Mouse (Mus musculus): Measurements from ENCODE around the gene Aldh2. TPM values are rescaled to one million over a fixed set of nuclear protein-coding genes. Genes with fewer than 3 reads are reported as not detected.
"Not testable (repeated sequence)": the region's sequence is repeated elsewhere in the genome, so short reads cannot be mapped to it uniquely, and the experiment has no call there.

The Aldh2 gene
- total RNA-seq (2014; rRNA removed): 1,488 and 1,502 TPM in 2 replicates
- 3,750 and 4,351 TPM in 2 replicates for polyA plus RNA-seq (2012; rRNA removed)

- peak; percentile 85 for DNase-seq (ENCODE audit: extremely low read depth, low read depth, low spot score)
- Histone ChIP-seq H3K36me3 (ENCODE audit: control insufficient read depth, insufficient read depth, low read length) (peaks cover 4% of the 10 kb centered on the region), H3K9ac (ENCODE audit: low read depth, low read length) (peak within 1 kb of the TSS; percentile 97), H3K27me3 (ENCODE audit: control insufficient read depth, insufficient read depth, low read length) (no peaks in the 10 kb centered on the region), H3K4me1 (ENCODE audit: control insufficient read depth, insufficient read depth, low read length) (peaks cover 20% of the 10 kb centered on the region), H3K4me3 (ENCODE audit: insufficient read depth, low read depth, low read length) (peak within 1 kb of the TSS; percentile 81), H3K79me2 (ENCODE audit: control insufficient read depth, insufficient read depth, low read length) (peaks cover 18% of the 10 kb centered on the region), H3K27ac (replicated peaks; ENCODE audit: insufficient read depth, low read depth, low read length) (peak within 1 kb of the TSS; percentile 98)
- no peak for TF ChIP-seq CTCF (IDR thresholded peaks at IDR 0.05; ENCODE audit: low read depth, low read length)
- TF ChIP-seq POLR2A (IDR thresholded peaks at IDR 0.05; ENCODE audit: extremely low read depth, insufficient read depth, low read length): peak; percentile 94
- WGBS: 3% methylated on average over 47 of the region's 47 CpGs
Measured at GRCm38 (mm10) chr5:121593451-121594401, at the start of gene Aldh2. Aldh2 (minus strand) TSS chr5:121593824.

GRCm38 (mm10) chr5:121639601-121640000 lies 46.0 kb upstream of the Aldh2 start:
- Histone ChIP-seq H3K79me2 (ENCODE audit: control insufficient read depth, insufficient read depth, low read length) (no peaks in the 10 kb centered on the region), H3K4me1 (ENCODE audit: control insufficient read depth, insufficient read depth, low read length) (no peaks in the 10 kb centered on the region), H3K9ac (ENCODE audit: low read depth, low read length) (no peak overlapping the region), H3K36me3 (ENCODE audit: control insufficient read depth, insufficient read depth, low read length) (no peaks in the 10 kb centered on the region), H3K27me3 (ENCODE audit: control insufficient read depth, insufficient read depth, low read length) (no peaks in the 10 kb centered on the region), H3K4me3 (ENCODE audit: insufficient read depth, low read depth, low read length) (no peak overlapping the region), H3K27ac (replicated peaks; ENCODE audit: insufficient read depth, low read depth, low read length) (no peak overlapping the region)
- peak; percentile 63 for DNase-seq (ENCODE audit: extremely low read depth, low read depth, low spot score)
- TF ChIP-seq CTCF (IDR thresholded peaks at IDR 0.05; ENCODE audit: low read depth, low read length) (no peak), POLR2A (IDR thresholded peaks at IDR 0.05; ENCODE audit: extremely low read depth, insufficient read depth, low read length) (no peak)
- 68% methylated on average over 9 of the region's 9 CpGs for WGBS

- H3K27ac ChIP-seq (replicated peaks; ENCODE audit: insufficient read depth, low read depth, low read length): no peak overlapping the region
- no peaks in the 10 kb centered on the region for H3K36me3 ChIP-seq (ENCODE audit: control insufficient read depth, insufficient read depth, low read length)
- 88% methylated on average over 6 of the region's 6 CpGs for WGBS
- TF ChIP-seq CTCF (IDR thresholded peaks at IDR 0.05; ENCODE audit: low read depth, low read length) (no peak), POLR2A (IDR thresholded peaks at IDR 0.05; ENCODE audit: extremely low read depth, insufficient read depth, low read length) (no peak)
- no peak overlapping the region for H3K4me3 ChIP-seq (ENCODE audit: insufficient read depth, low read depth, low read length)
- no peaks in the 10 kb centered on the region for H3K27me3 ChIP-seq (ENCODE audit: control insufficient read depth, insufficient read depth, low read length)
- no peaks in the 10 kb centered on the region for H3K4me1 ChIP-seq (ENCODE audit: control insufficient read depth, insufficient read depth, low read length)
- H3K79me2 ChIP-seq (ENCODE audit: control insufficient read depth, insufficient read depth, low read length): no peaks in the 10 kb centered on the region
- no peak for DNase-seq (ENCODE audit: extremely low read depth, low read depth, low spot score)
- no peak overlapping the region for H3K9ac ChIP-seq (ENCODE audit: low read depth, low read length)
Measured at GRCm38 (mm10) chr5:121637296-121637695, 43.7 kb upstream of the Aldh2 start.

- no peak for TF ChIP-seq POLR2A (IDR thresholded peaks at IDR 0.05; ENCODE audit: extremely low read depth, insufficient read depth, low read length)
- no peak for TF ChIP-seq CTCF (IDR thresholded peaks at IDR 0.05; ENCODE audit: low read depth, low read length)
- Histone ChIP-seq H3K79me2 (ENCODE audit: control insufficient read depth, insufficient read depth, low read length) (no peaks in the 10 kb centered on the region), H3K36me3 (ENCODE audit: control insufficient read depth, insufficient read depth, low read length) (peaks cover 2% of the 10 kb centered on the region; the same call in 1 of the 2 replicates), H3K9ac (ENCODE audit: low read depth, low read length) (no peak overlapping the region), H3K27ac (replicated peaks; ENCODE audit: insufficient read depth, low read depth, low read length) (no peak overlapping the region), H3K27me3 (ENCODE audit: control insufficient read depth, insufficient read depth, low read length) (no peaks in the 10 kb centered on the region), H3K4me1 (ENCODE audit: control insufficient read depth, insufficient read depth, low read length) (no peaks in the 10 kb centered on the region), H3K4me3 (ENCODE audit: insufficient read depth, low read depth, low read length) (no peak overlapping the region)
- no peak for DNase-seq (ENCODE audit: extremely low read depth, low read depth, low spot score)
- 96% methylated on average over 5 of the region's 5 CpGs for WGBS
Measured at GRCm38 (mm10) chr5:121634668-121635067, 41.0 kb upstream of the Aldh2 start.

- Histone ChIP-seq H3K27me3 (ENCODE audit: control insufficient read depth, insufficient read depth, low read length) (no peaks in the 10 kb centered on the region), H3K27ac (replicated peaks; ENCODE audit: insufficient read depth, low read depth, low read length) (no peak overlapping the region), H3K36me3 (ENCODE audit: control insufficient read depth, insufficient read depth, low read length) (peaks cover 2% of the 10 kb centered on the region; the same call in 1 of the 2 replicates), H3K79me2 (ENCODE audit: control insufficient read depth, insufficient read depth, low read length) (no peaks in the 10 kb centered on the region), H3K4me1 (ENCODE audit: control insufficient read depth, insufficient read depth, low read length) (no peaks in the 10 kb centered on the region), H3K9ac (ENCODE audit: low read depth, low read length) (no peak overlapping the region), H3K4me3 (ENCODE audit: insufficient read depth, low read depth, low read length) (no peak overlapping the region)
- WGBS: 70% methylated on average over 3 of the region's 3 CpGs
- TF ChIP-seq CTCF (IDR thresholded peaks at IDR 0.05; ENCODE audit: low read depth, low read length): no peak
- TF ChIP-seq POLR2A (IDR thresholded peaks at IDR 0.05; ENCODE audit: extremely low read depth, insufficient read depth, low read length): no peak
- no peak for DNase-seq (ENCODE audit: extremely low read depth, low read depth, low spot score)
Measured at GRCm38 (mm10) chr5:121632804-121633203, 39.2 kb upstream of the Aldh2 start.

GRCm38 (mm10) chr5:121631106-121631647 lies 37.6 kb upstream of the Aldh2 start:
- not testable (repeated sequence) for H3K36me3 ChIP-seq (ENCODE audit: control insufficient read depth, insufficient read depth, low read length); DNase-seq (ENCODE audit: extremely low read depth, low read depth, low spot score); H3K9ac ChIP-seq (ENCODE audit: low read depth, low read length); H3K27me3 ChIP-seq (ENCODE audit: control insufficient read depth, insufficient read depth, low read length); H3K27ac ChIP-seq (replicated peaks; ENCODE audit: insufficient read depth, low read depth, low read length); H3K4me3 ChIP-seq (ENCODE audit: insufficient read depth, low read depth, low read length); H3K79me2 ChIP-seq (ENCODE audit: control insufficient read depth, insufficient read depth, low read length); H3K4me1 ChIP-seq (ENCODE audit: control insufficient read depth, insufficient read depth, low read length)
- 82% methylated on average over 9 of the region's 9 CpGs for WGBS
